Mouse (Mus musculus): ENCODE measurements around the gene Gtf2ird2. TPM values are rescaled to one million over a fixed set of nuclear protein-coding genes. Genes with fewer than 3 reads are reported as not detected.

The Gtf2ird2 gene
- total RNA-seq (2023): 10 to 100 TPM; 18.7 to 19.3 TPM

DNA sequence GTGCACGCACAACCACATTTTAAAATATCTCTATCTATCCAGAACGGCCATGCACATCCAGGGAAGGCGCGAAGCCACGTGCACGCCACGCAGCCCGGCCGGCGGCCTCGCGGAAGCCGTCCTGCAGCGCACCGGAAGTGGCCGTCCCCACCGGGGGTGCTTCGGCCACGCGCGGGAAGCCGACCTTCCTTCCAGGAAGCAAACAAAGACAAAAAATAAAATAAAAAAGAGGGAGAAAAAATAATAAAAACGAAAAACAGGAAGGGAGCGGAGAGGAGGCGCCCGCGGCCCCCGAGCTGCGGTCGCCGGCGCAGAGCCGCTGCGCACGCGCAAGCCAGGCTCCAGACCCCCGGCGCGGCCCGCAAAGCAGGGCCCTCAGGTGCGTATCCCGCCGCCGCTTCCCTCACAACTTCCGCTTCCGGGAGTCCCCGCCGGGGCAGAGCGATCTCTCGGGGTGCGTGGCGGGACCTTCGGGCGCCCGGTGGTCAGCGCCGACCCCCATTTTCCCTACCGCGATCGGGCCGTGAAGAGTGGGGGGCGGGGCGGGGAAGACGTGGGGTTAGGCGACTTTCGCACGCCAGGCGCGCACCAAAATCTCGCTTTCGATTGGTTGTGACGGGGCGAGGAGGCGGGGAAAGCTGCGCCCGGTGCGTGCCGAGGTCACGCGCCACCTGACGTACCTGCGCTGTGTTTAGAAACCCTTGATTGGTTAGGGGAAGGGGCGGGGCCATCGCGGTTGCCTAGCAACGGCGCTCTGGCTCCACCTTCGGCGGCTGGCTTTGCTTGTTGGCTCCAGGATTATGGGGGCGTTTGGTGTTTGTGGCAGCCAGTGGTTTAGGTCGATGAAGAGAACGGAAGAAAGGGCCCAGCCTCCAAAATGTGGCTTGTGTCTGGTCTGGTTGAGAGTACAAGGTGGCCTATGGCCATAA is at the start of gene Gtf2ird2:
Gene Gtf2ird2, plus strand, starts transcription at position 140 of the 929 bp plus-strand sequence.

DNA sequence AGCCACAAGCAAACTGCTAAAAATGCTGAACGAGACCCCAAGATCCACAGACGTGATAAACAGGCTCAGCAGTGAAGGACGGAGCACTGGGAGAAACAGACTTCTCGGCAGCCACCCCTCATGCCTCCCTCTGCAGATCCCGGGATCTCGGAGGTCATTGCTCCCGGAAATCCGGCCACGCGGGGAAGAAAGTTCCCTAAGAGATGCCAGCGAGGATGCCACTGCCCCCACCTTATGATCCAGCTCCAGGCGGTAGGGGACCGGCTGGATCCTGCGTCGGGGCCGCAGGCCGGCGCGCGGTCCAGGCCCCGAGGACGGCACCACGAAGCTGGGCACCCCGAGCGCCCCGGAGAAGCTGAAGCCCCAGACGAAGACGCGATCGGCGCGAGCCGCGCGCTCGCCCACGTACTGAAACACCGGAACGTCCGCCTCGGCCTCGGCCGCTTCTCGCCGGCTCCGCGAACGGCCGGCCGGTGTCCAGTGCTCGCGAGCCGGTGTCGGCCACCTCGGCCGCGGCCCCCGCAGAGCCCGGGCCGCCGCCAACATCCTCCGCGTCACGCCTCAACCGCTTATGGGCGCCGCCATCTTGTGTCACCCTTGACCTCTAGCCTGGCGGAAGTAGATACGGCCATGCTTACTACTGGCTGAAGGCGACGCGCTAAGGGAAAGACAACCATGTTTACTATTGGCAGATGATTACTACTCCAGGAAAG is 7.5 kb upstream of the Gtf2ird2 start, which contains the start of gene Rcc1l:
Gene Rcc1l, minus strand, starts transcription at position 606 of the 713 bp plus-strand sequence.

DNA sequence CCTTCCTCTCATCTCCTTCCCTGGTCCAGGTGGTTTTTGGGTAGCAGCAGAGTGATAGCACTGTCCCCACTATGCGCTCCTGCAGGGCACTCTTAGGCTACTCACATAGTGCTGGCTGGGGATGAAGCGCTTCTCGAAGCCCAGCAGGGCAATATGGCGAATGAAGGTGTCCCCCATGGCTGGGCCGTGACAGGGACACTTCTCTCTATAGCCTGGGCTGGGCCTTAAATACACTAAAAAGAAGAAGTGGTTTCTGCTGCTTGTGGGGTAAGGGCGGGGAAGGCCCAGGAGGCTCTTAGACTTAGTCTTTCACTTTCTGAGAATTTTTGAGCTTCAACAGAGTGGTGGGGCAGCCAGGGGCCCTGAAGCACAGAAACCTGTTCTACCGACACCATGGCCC is 45.6 kb downstream of the Gtf2ird2 start, which contains the start of gene Ncf1:
Gene Ncf1, minus strand, starts transcription at position 235 of the 400 bp plus-strand sequence.

Other genes with a start within 250 kb of the Gtf2ird2 start
- gene Castor2, start 84.3 kb upstream of the Gtf2ird2 start, total RNA-seq (2023): 1 to 10 TPM; 6.9 to 7.3 TPM
- 10 to 100 TPM; 16.4 to 19.6 TPM for gene Rcc1l, start 7.2 kb upstream of the Gtf2ird2 start, total RNA-seq (2023)
- gene Ncf1, start 45.6 kb downstream of the Gtf2ird2 start, total RNA-seq (2023): 100 to 1,000 TPM; 274 to 314 TPM
- 10 to 100 TPM; 84.1 to 88.6 TPM for gene Gtf2i, start 130.7 kb downstream of the Gtf2ird2 start, total RNA-seq (2023)

All from B cell, adult 67 days (primary cell).